Mouse (Mus musculus): Measurements from ENCODE around the gene Kcng1. TPM values are rescaled to one million over a fixed set of nuclear protein-coding genes. Genes with fewer than 3 reads are reported as not detected.

Kcng1 gene
- total and polyA plus RNA-seq, 2 experiments from 2014 or later, result 0.20 TPM; not detected in 1

DNA sequence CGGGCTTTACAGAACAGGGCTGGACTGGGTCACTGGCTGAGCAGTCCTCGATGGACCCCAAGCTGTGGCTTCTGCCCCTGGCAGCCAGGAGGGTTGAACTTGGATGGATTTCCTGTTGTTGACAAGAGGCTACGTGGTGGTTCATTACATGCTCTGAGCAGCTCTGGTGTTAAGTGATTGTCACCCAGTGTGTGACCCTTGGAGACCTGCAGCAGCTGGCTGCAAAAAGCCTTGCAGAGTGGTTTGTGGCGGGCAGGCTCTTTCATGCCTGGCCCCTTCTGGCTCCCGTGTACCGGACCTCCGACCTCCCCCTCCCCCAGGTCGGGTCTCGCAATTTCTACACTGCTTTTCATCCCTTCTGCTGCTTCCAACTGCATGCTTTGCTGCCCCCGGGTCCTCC lies 10.5 kb upstream of the Kcng1 start:
- ATAC-seq (ENCODE audit: insufficient read depth, low read depth) (no peak), DNase-seq (ENCODE audit: low spot score) (no peak)
- Histone ChIP-seq H3K36me3 (replicated peaks; ENCODE audit: control insufficient read depth, insufficient read depth, low read length) (no peaks in the 10 kb centered on the region), H3K9me3 (replicated peaks; ENCODE audit: control insufficient read depth, low read length) (peaks cover 10% of the 10 kb centered on the region), H3K4me1 (ENCODE audit: control insufficient read depth, insufficient read depth) (no peaks in the 10 kb centered on the region), H3K27me3 (ENCODE audit: control insufficient read depth, insufficient read depth, low read length) (peaks cover 67% of the 10 kb centered on the region), H3K4me3 (ENCODE audit: low read depth, low read length) (no peak overlapping the region), H3K4me2 (ENCODE audit: low read depth, low read length) (no peak overlapping the region), H3K9ac (replicated peaks; ENCODE audit: low read depth, low read length) (no peak overlapping the region), H3K27ac (ENCODE audit: low read depth) (no peak overlapping the region)
- TF ChIP-seq EP300 (IDR thresholded peaks at IDR 0.05; ENCODE audit: low read depth) (no peak), CTCF (IDR thresholded peaks at IDR 0.05; ENCODE audit: low read depth) (no peak)
- 10% methylated on average over 10 of the region's 10 CpGs for WGBS

DNA sequence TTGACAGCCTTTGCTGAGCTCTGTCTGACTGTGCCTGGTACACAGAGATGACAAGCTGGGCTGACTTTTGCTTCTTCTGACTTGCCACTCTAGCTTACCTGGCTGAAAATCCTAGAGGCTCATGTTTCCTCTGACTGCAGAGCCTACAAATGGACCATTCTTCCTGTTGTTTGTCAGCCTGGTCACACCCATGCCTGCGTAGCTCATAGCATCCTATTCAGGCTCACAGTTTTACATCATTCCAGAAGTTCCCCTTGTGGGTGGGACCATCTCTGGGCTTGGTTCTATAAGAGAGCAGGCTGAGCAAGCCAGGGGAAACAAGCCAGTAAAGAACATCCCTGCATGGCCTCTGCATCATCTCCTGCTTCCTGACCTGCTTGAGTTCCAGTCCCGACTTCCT lies 8.3 kb upstream of the Kcng1 start:
- WGBS, result 77% methylated on average over 2 of the region's 2 CpGs
- no peak overlapping the region for H3K4me3 ChIP-seq (ENCODE audit: low read depth, low read length)
- no peaks in the 10 kb centered on the region for H3K4me1 ChIP-seq (ENCODE audit: control insufficient read depth, insufficient read depth)
- ATAC-seq (ENCODE audit: insufficient read depth, low read depth) (no peak), DNase-seq (ENCODE audit: low spot score) (no peak)
- H3K9me3 ChIP-seq (replicated peaks; ENCODE audit: control insufficient read depth, low read length), result peaks cover 17% of the 10 kb centered on the region
- H3K27me3 ChIP-seq (ENCODE audit: control insufficient read depth, insufficient read depth, low read length), result peaks cover 80% of the 10 kb centered on the region
- no peaks in the 10 kb centered on the region for H3K36me3 ChIP-seq (replicated peaks; ENCODE audit: control insufficient read depth, insufficient read depth, low read length)
- H3K9ac ChIP-seq (replicated peaks; ENCODE audit: low read depth, low read length), result no peak overlapping the region
- no peak overlapping the region for H3K27ac ChIP-seq (ENCODE audit: low read depth)
- TF ChIP-seq CTCF (IDR thresholded peaks at IDR 0.05; ENCODE audit: low read depth) (no peak), EP300 (IDR thresholded peaks at IDR 0.05; ENCODE audit: low read depth) (no peak)
- H3K4me2 ChIP-seq (ENCODE audit: low read depth, low read length), result no peak overlapping the region

DNA sequence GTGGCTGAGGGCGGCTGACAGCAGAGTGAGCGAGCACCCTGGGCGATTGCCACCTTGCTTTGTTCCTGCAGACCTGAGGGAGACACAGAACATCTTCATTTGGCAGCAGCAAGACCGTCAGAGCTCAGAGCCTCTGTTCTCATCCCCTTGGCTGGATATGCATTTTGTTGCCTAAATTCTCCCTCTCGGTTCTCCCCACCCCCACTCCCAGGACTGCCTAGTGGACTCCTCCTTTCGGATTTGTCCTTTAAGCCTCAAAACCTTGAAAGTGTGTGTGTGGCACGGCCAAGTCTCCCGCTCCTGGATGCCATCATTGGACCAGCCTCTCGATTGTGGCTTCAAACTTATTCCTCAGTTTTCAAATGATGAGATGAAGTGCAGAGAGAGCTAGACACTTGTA lies 7.5 kb upstream of the Kcng1 start:
- no peaks in the 10 kb centered on the region for H3K36me3 ChIP-seq (replicated peaks; ENCODE audit: control insufficient read depth, insufficient read depth, low read length)
- H3K27ac ChIP-seq (ENCODE audit: low read depth), result no peak overlapping the region
- peaks cover 17% of the 10 kb centered on the region for H3K9me3 ChIP-seq (replicated peaks; ENCODE audit: control insufficient read depth, low read length)
- DNase-seq (ENCODE audit: low spot score) (no peak), ATAC-seq (ENCODE audit: insufficient read depth, low read depth) (no peak)
- no peak overlapping the region for H3K4me2 ChIP-seq (ENCODE audit: low read depth, low read length)
- no peaks in the 10 kb centered on the region for H3K4me1 ChIP-seq (ENCODE audit: control insufficient read depth, insufficient read depth)
- peaks cover 80% of the 10 kb centered on the region for H3K27me3 ChIP-seq (ENCODE audit: control insufficient read depth, insufficient read depth, low read length)
- H3K4me3 ChIP-seq (ENCODE audit: low read depth, low read length), result no peak overlapping the region
- TF ChIP-seq CTCF (IDR thresholded peaks at IDR 0.05; ENCODE audit: low read depth), result no peak
- no peak for TF ChIP-seq EP300 (IDR thresholded peaks at IDR 0.05; ENCODE audit: low read depth)
- 58% methylated on average over 9 of the region's 9 CpGs for WGBS
- no peak overlapping the region for H3K9ac ChIP-seq (replicated peaks; ENCODE audit: low read depth, low read length)

- no peak for TF ChIP-seq CTCF (IDR thresholded peaks at IDR 0.05; ENCODE audit: low read depth)
- no peak for TF ChIP-seq EP300 (IDR thresholded peaks at IDR 0.05; ENCODE audit: low read depth)
- no peak for DNase-seq (ENCODE audit: low spot score)
- no peak overlapping the region for H3K27ac ChIP-seq (ENCODE audit: low read depth)
- no peaks in the 10 kb centered on the region for H3K36me3 ChIP-seq (replicated peaks; ENCODE audit: control insufficient read depth, insufficient read depth, low read length)
- H3K4me1 ChIP-seq (ENCODE audit: control insufficient read depth, insufficient read depth), result no peaks in the 10 kb centered on the region
- no peak overlapping the region for H3K9ac ChIP-seq (replicated peaks; ENCODE audit: low read depth, low read length)
- WGBS, result 15% methylated on average over 3 of the region's 3 CpGs
- peaks cover 17% of the 10 kb centered on the region for H3K9me3 ChIP-seq (replicated peaks; ENCODE audit: control insufficient read depth, low read length)
- no peak overlapping the region for H3K4me2 ChIP-seq (ENCODE audit: low read depth, low read length)
- no peak for ATAC-seq (ENCODE audit: insufficient read depth, low read depth)
- peaks cover 74% of the 10 kb centered on the region for H3K27me3 ChIP-seq (ENCODE audit: control insufficient read depth, insufficient read depth, low read length)
- H3K4me3 ChIP-seq (ENCODE audit: low read depth, low read length), result no peak overlapping the region
Measured at GRCm38 (mm10) chr2:168286987-168287386, 5.5 kb upstream of the Kcng1 start.

- Histone ChIP-seq H3K9me3 (replicated peaks; ENCODE audit: control insufficient read depth, low read length) (peaks cover 8% of the 10 kb centered on the region; the same call in 1 of the 2 replicates), H3K27me3 (ENCODE audit: control insufficient read depth, insufficient read depth, low read length) (peaks cover 87% of the 10 kb centered on the region), H3K27ac (ENCODE audit: low read depth) (no peak overlapping the region), H3K36me3 (replicated peaks; ENCODE audit: control insufficient read depth, insufficient read depth, low read length) (no peaks in the 10 kb centered on the region), H3K9ac (replicated peaks; ENCODE audit: low read depth, low read length) (no peak overlapping the region), H3K4me2 (ENCODE audit: low read depth, low read length) (no peak overlapping the region), H3K4me3 (ENCODE audit: low read depth, low read length) (no peak overlapping the region), H3K4me1 (ENCODE audit: control insufficient read depth, insufficient read depth) (peaks cover 5% of the 10 kb centered on the region; the same call in 1 of the 2 replicates)
- TF ChIP-seq EP300 (IDR thresholded peaks at IDR 0.05; ENCODE audit: low read depth) (no peak), CTCF (IDR thresholded peaks at IDR 0.05; ENCODE audit: low read depth) (no peak)
- ATAC-seq (ENCODE audit: insufficient read depth, low read depth) (no peak), DNase-seq (ENCODE audit: low spot score) (no peak)
- WGBS, result 58% methylated on average over 6 of the region's 6 CpGs
Measured at GRCm38 (mm10) chr2:168285143-168285542, 3.6 kb upstream of the Kcng1 start.

Data from heart, postnatal 0 days (tissue).